Mouse (Mus musculus) T-helper 2 cell (primary cell): ENCODE measurements around the gene Tgm7.

ENCODE experiments used
- in situ Hi-C: fragments of 300-600 bp; cut with MboI, MseI; formaldehyde crosslinking; loops from one replicate; pipeline ENCODE4 v1.15.1; 2025; ENCODE audit warnings: high pct_unique_total_duplicates

The Tgm7 gene

GRCm38 (mm10) chr2:121074747-121075146 is 34.8 kb downstream of the Tgm7 start:
- in situ Hi-C loops: no loop called here

- in situ Hi-C loops: no loop called here
These were observed 37.7 kb downstream of the Tgm7 start for GRCm38 (mm10) chr2:121071871-121072270.

GRCm38 (mm10) chr2:121069506-121069905 is 40.1 kb downstream of the Tgm7 start:
- in situ Hi-C loops: no loop called here

- in situ Hi-C loops: no loop called here
These were observed 42.5 kb downstream of the Tgm7 start for GRCm38 (mm10) chr2:121067116-121067515.

- in situ Hi-C loops: no loop called here
These were observed 48.3 kb downstream of the Tgm7 start for GRCm38 (mm10) chr2:121061315-121061714.

- in situ Hi-C loops: loop anchor here (10.0 kb wide), 1 partner anchor 687 kb away; no protein-coding TSS in a partner anchor
These were observed 51.6 kb downstream of the Tgm7 start for GRCm38 (mm10) chr2:121057997-121058396.

- in situ Hi-C loops: loop anchor here (10.0 kb wide), 1 partner anchor 689 kb away; no protein-coding TSS in a partner anchor
These were observed 53.7 kb downstream of the Tgm7 start for GRCm38 (mm10) chr2:121055915-121056314.

- in situ Hi-C loops: loop anchor here (10.0 kb wide), 1 partner anchor 691 kb away; no protein-coding TSS in a partner anchor
These were observed 55.5 kb downstream of the Tgm7 start for GRCm38 (mm10) chr2:121054060-121054459.

GRCm38 (mm10) chr2:121052176-121052575 is 57.4 kb downstream of the Tgm7 start:
- in situ Hi-C loops: loop anchor here (10.0 kb wide), 1 partner anchor 693 kb away; no protein-coding TSS in a partner anchor

GRCm38 (mm10) chr2:121045653-121046052 is 63.9 kb downstream of the Tgm7 start:
- in situ Hi-C loops: loop anchor here (5.0 kb wide), 1 partner anchor 47 kb away; no protein-coding TSS in a partner anchor
